Mouse (Mus musculus) brain, adult 10 weeks (tissue): ENCODE data around the gene Lsm6. TPM values are rescaled to one million over a fixed set of nuclear protein-coding genes. Genes with fewer than 3 reads are reported as not detected.

Experiments
- polyA plus RNA-seq: library from polyadenylated mRNA; stranded (reverse); fragments of 350-450 nt; fragmentation: Illumina TruSeq; extraction: RNeasy Lipid Tissue Mini Kit (QIAGEN cat#74804); gene quantifications from one replicate; pipeline ENCODE4 v1.2.3, GENCODE M21; 2015; ENCODE audit warnings: low read depth, low replicate concordance

The Lsm6 gene
- polyA plus RNA-seq = 72.2 TPM

GRCm38 (mm10) chr8:78820673-78821310 is at the start of gene Lsm6:
Gene Lsm6 (minus strand): TSS chr8:78821140.

Other genes with a start within 250 kb of the Lsm6 start
- gene Zfp827, start 207.3 kb upstream of the Lsm6 start, polyA plus RNA-seq = 18.8 TPM